Mouse (Mus musculus) frontal cortex, postnatal 10 days (tissue): ENCODE measurements at regions not wholly inside any gene's neighbourhood (a gene's known extent, or its start where the extent isn't known, plus 50 kb on each side); places are given as distances from the start of the nearest gene placed in this dataset.

Source experiments
- DNase-seq, 2 experiments: peaks; one replicate each; pipeline ENCODE4 v3.0.0; 2022; ENCODE audit warnings: low spot score in 2 of 2, mixed read lengths in 1 of 2

GRCm38 (mm10) chr6:116901816-116902215 lies 185.1 kb upstream of the Tmem72 start:
- DNase-seq: peak in 1 of 2 experiments; percentile 41

- DNase-seq: no peak
Measured at GRCm38 (mm10) chr6:116902371-116902770, 185.7 kb upstream of the Tmem72 start.

GRCm38 (mm10) chr6:116906426-116907172 lies 189.9 kb upstream of the Tmem72 start:
- no peak for DNase-seq

- no peak for DNase-seq
Measured at GRCm38 (mm10) chr6:116910607-116911006, 193.9 kb upstream of the Tmem72 start.

- no peak for DNase-seq
Measured at GRCm38 (mm10) chr6:116912161-116912560, 195.4 kb upstream of the Tmem72 start.

GRCm38 (mm10) chr6:116914073-116914472 lies 197.4 kb upstream of the Tmem72 start:
- DNase-seq: no peak

GRCm38 (mm10) chr6:116935024-116935423 lies 218.3 kb upstream of the Tmem72 start:
- no peak for DNase-seq

- DNase-seq: no peak
Measured at GRCm38 (mm10) chr6:116941576-116941975, 224.9 kb upstream of the Tmem72 start.

GRCm38 (mm10) chr6:116942696-116943095 lies 225.6 kb upstream of the Cxcl12 start:
- DNase-seq: no peak

- DNase-seq: no peak
Measured at GRCm38 (mm10) chr6:116946083-116946732, 222.1 kb upstream of the Cxcl12 start.

- no peak for DNase-seq
Measured at GRCm38 (mm10) chr6:116959611-116960010, 208.7 kb upstream of the Cxcl12 start.

GRCm38 (mm10) chr6:116960641-116961040 lies 207.7 kb upstream of the Cxcl12 start:
- DNase-seq: no peak

GRCm38 (mm10) chr6:116966436-116966835 lies 201.9 kb upstream of the Cxcl12 start:
- DNase-seq: no peak

- no peak for DNase-seq
Measured at GRCm38 (mm10) chr6:116969381-116969910, 198.9 kb upstream of the Cxcl12 start.

- no peak for DNase-seq
Measured at GRCm38 (mm10) chr6:116974841-116975240, 193.5 kb upstream of the Cxcl12 start.

- no peak for DNase-seq
Measured at GRCm38 (mm10) chr6:116980349-116980995, 187.9 kb upstream of the Cxcl12 start.

- DNase-seq: no peak
Measured at GRCm38 (mm10) chr6:116985147-116985737, 183.1 kb upstream of the Cxcl12 start.

- no peak for DNase-seq
Measured at GRCm38 (mm10) chr6:116986266-116987000, 181.9 kb upstream of the Cxcl12 start.

GRCm38 (mm10) chr6:116987243-116987642 lies 181.1 kb upstream of the Cxcl12 start:
- DNase-seq: no peak

GRCm38 (mm10) chr6:116998948-116999682 lies 169.2 kb upstream of the Cxcl12 start:
- DNase-seq: no peak

GRCm38 (mm10) chr6:116999940-117000339 lies 168.4 kb upstream of the Cxcl12 start:
- no peak for DNase-seq
